Mouse (Mus musculus): ENCODE data around the gene Wdr20.
"Not testable (repeated sequence)": the region's sequence is repeated elsewhere in the genome, so short reads cannot be mapped to it uniquely, and the experiment has no call there.

Wdr20 gene

GRCm38 (mm10) chr12:110713784-110714183 is 24.0 kb upstream of the Wdr20 start:
- peak; percentile 71 for DNase-seq (ENCODE audit: low read depth)

GRCm38 (mm10) chr12:110714215-110714614 is 23.5 kb upstream of the Wdr20 start:
- peak; percentile 52 for DNase-seq (ENCODE audit: low read depth)

GRCm38 (mm10) chr12:110716004-110716403 is 21.7 kb upstream of the Wdr20 start:
- DNase-seq (ENCODE audit: low read depth), result no peak

GRCm38 (mm10) chr12:110725051-110725450 is 12.7 kb upstream of the Wdr20 start:
- DNase-seq (ENCODE audit: low read depth), result no peak

DNA sequence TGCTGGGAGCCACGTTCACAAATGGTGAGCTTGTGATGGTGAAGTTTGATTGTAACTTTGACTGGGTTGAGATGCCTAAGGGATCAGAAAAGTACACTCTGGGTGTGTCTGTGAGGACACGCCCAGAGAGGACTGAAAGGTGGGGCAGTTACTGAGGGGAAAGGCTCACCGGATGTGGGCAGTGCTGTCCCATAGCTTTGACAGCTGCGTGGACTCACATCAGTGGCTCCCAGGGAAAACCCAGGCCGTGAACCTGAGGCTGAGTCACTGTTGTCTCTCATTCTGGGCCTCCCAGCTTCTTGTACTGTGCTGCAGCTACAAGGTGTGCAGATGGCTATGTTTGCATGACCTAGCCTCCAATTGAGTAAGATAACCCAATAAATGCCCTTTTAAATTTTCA is 12.3 kb upstream of the Wdr20 start:
- DNase-seq (ENCODE audit: low read depth), result peak; percentile 72

- DNase-seq (ENCODE audit: low read depth), result peak; percentile 47
Observed at GRCm38 (mm10) chr12:110726428-110726827, 11.3 kb upstream of the Wdr20 start.

DNA sequence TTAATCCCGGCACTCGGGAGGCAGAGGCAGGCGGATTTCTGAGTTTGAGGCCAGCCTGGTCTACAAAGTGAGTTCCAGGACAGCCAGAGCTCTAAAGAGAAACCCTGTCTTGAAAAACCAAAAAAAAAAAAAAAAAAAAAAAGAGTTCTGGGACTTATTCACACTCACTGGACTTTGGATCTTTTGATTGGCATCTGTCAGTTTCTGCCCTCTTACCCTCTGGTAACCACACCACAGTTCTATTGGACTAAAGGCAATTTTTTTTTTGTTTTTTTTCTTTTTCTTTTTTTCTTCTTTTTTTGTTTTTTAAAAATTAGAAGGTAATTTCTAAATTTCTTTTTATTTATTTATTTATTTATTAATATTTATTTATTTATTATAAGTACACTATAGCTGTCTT is 4.5 kb upstream of the Wdr20 start:
- DNase-seq (ENCODE audit: low read depth), result not testable (repeated sequence)

GRCm38 (mm10) chr12:110736641-110737040 is 1.1 kb upstream of the Wdr20 start:
- peak; percentile 63 for DNase-seq (ENCODE audit: low read depth)

- DNase-seq (ENCODE audit: low read depth), result no peak
Observed at GRCm38 (mm10) chr12:110738158-110738921, 596 bp downstream of the Wdr20 start.

DNA sequence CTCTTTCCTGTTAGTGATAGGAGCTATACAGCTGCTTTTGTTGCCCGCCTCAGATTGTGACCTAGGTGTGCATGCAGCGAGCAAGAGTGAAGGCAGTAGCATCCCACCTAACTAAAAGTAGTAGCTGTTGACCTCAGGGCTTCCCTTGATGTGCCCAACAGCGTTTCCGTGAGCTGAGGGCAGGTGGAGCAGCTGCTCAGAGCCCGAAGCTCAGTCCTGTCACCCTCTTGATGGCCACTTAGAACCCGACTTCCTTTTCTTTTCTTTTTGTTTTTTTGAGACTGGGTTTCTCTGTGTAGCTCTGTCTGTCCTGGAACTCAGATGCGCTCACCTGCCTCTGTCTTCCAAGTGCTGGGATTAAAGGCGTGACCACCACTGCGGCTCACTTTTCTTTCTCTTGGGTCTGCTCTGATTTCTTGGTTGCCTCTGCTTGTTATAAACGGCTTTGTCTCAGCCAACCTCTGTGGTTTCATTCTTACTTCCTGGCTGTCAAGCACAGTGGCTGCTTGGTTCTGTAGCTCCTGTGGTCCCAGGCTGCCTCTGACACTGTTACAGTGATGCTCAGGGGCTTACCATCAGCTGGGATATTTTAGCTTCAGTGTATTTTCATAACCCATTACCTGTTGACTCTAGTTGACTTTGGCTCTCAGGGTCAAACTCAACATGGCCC is 13.2 kb downstream of the Wdr20 start:
- DNase-seq (ENCODE audit: low read depth), result peak; percentile 63

GRCm38 (mm10) chr12:110752703-110753102 is 15.0 kb downstream of the Wdr20 start:
- no peak for DNase-seq (ENCODE audit: low read depth)

- DNase-seq (ENCODE audit: low read depth), result no peak
Observed at GRCm38 (mm10) chr12:110753976-110754375, 16.2 kb downstream of the Wdr20 start.

- peak; percentile 78 for DNase-seq (ENCODE audit: low read depth)
Observed at GRCm38 (mm10) chr12:110757161-110757560, 19.4 kb downstream of the Wdr20 start.

DNA sequence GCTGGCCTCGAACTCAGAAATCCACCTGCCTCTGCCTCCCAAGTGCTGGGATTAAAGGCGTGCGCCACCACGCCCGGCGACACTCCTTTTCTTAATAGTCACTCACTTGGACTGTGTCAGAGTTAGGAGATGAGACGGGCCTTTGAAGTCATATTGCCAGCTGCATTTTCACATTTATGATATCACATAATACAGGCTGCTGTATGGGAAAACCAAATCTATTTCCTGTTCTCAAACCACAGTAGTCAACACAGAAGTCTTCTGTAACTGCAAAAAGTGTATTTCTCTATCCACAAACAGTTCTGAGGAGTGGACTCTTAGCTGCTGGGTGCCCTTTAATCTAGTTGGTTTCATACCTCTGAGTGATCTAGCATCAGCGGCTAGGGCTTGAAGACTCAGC is 21.2 kb downstream of the Wdr20 start:
- DNase-seq (ENCODE audit: low read depth), result peak; percentile 78

GRCm38 (mm10) chr12:110762321-110762720 is 24.6 kb downstream of the Wdr20 start:
- DNase-seq (ENCODE audit: low read depth), result no peak

DNA sequence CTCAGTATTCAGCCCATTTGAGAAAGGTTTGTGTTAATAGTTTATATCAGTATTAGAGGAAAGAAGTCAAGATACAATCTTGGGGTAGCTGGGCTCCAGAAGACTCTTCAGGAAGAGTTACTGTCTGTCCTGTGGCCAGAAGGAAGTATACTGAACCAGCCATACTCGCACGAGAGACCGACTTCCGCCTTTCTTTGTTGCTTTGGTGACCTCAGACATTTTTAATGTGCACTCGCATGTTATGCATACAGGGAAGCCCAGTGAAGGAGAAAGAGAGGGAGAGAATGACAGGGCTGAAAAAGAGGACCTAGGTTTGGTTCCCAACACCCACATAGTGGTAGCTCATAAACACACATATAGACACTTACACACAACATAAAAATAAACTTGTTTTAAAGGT is 26.8 kb downstream of the Wdr20 start:
- DNase-seq (ENCODE audit: low read depth), result peak; percentile 63

DNA sequence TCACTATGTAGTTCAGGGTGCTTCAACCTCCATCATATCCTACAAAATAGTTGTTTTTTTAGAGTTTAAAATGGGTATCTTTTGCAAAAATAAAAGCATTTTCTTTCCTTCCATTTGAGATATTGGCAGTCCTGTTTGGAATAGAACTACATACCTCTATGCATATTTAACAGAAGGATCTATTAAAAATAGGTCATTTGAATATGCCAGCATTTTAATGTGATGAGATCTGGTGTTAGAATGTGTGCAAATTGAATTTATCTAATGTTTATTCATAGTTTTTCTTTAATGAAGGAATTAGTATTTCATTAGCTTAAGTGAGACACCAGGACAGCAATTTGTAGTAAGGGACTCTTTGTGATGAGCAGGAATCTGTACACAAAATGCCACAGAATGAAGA is 30.8 kb downstream of the Wdr20 start:
- DNase-seq (ENCODE audit: low read depth), result no peak

DNA sequence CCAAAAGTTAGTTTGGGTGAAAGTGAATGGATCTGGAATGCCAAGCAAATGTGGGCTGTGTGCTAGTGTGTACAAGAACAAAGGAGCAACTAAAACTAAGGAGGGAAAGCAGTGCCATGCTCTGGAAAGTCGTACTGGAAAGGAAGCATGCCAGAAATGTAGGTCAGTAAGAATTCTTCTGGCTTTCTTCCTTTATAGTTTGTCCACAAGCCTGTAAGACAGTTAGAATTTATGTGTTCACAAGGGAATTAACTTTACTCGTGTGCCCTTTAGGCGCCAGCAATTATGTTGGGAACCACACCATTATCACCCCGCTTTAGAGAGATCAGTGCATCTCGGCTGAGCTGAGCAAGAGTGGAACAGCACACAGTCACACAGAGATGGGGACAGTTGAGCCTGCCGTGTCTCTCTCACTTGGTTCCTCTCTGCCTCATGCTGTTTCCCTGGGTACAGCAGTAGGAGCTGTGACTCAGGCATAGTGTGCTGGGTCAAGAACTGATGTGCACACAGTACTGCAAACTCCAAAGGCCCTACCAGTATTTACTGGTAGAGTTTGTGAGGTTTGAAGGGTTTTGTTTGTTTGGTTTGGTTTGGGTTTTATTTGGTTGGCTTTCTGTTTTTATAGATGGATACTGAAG is 32.0 kb downstream of the Wdr20 start:
- peak; percentile 40 for DNase-seq (ENCODE audit: low read depth)

DNA sequence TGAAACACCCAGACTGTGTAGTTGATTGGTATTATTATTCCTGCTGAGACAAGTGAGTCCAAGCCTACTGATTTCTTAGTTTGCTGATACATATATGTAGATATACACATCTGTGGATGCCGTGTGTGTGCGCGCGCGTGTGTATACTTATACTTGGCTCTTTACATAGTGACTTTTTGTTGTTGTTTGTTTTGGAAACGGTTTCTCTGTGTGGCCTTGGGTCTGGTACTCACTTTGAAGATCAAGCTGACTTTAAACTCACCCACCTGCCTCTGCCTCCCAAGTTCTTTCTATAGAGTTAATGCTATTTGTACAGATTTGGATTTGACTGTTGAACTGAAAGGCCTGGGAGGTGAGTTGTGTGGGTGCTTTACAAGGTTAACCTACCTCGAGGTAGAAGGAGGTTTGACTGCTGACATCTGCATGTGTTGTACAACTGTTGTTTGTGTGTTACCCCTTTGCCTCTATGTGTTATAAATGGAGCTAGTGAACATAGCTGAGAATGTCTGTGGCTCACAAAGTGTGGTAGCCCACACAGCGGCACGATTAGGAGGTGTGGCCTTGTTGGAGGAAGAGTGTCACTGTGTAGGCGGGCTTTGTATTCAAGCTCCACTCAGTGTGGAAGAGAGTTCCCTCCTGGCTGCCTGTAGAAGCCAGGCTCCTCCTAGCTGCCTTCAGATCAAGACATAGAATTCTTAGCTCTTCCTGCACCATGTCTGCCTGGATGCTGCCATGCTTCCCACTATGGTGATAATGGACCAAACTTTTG is 32.9 kb downstream of the Wdr20 start:
- DNase-seq (ENCODE audit: low read depth), result peak; percentile 60

GRCm38 (mm10) chr12:110771961-110772360 is 34.2 kb downstream of the Wdr20 start:
- no peak for DNase-seq (ENCODE audit: low read depth)

DNA sequence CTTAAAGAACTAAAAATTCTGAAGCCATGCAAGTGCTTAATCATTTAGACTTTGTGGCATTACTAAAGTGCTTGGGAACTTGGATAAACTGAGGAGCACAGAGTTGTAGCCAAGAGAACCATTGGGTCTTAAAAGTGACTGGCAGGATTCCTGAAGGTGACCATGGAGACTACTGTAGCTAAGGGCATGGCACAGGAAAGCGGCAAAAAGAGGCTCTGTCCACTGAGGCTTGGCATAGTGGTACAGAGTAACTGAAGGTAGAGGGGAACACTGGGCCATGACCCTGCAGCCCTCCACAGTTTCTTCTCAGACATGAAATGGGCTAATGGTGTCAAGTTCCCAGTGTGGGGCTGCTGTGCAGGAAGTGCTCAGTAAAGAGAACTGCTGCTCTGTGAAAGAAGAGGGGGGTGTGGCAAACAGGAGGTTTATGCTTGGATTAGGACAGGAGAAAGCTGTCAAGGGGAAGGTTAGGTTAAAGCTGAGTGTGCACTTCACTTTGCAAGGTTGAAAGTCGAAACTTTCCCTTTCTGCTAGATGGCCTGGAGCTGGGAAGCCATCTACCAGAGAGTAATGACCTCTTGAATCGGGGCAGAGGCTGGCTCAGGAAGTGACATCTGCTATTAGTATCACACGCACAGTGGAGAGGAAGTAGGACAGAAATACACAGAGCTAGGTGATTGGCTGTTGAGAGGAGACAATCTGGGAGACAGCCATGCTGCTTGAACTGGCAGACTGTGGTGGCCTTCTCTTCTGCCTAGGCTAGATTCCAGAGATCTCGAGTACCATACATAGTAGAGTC is 38.1 kb downstream of the Wdr20 start:
- DNase-seq (ENCODE audit: low read depth), result peak; percentile 82
